In the genomic region with DNA sequence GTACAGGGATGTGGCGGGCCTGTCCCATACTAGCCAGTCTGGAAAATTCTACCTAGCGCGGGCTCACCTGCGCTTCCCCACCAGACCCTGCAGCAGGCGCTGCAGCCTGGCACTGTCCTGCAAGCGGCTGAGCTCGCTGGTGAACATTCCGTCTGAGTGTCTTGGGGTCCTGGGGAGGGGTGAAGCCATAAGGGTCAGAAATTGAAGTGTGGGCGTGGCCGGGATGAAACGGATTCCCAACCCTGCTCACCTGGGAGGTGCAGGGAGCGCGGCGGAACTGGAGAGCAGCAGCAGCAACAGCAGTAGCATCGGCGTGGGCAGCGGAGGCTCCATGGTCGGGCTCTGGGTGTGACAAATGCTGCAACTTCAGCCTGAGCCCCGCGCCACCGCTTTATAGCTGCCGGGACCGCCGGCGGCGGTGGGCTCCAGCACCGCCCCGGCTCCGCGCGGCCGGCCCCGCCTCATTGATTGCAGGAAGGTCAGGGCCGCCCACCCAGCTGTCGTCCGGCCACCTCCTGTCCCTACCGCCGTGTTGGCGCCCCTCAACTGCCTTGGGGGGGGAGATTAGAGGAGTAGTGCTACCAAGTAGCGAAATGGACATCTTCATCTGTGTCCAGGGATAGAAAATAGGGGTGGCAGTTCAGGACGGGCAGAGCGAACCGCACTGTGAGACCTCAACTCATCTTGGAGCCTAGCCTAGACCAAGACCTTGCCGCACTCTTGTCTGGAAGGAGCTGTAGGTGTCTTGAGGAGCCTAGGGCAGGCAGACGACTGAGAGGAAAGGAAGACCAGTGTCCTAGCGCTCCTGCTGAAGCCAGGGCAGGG, we compare ENCODE assay signal across 8 mouse cellular contexts. TPM values are rescaled to one million over a fixed set of nuclear protein-coding genes. Genes with fewer than 3 reads are reported as not detected.
A peak's percentile ranks its signal among the peaks of the same experiment; 100 is the strongest.
DNase-seq lines count a peak whose midpoint lies in the region; ATAC-seq lines count a peak whose summit lies in the region.

A gene (minus strand): TSS at position 368 of the 825 bp plus-strand sequence.

- peak; percentile 39 for DNase-seq in ovary, postnatal 36 days (ENCODE audit: low spot score)
- DNase-seq in ovary, adult 18-20 months (ENCODE audit: low spot score), result no peak
- peak; percentile 63 to 67 for DNase-seq in cerebellum, postnatal 36 days
- DNase-seq in hindbrain, embryonic 10.5 days (ENCODE audit: low spot score), result peak; percentile 66
- no peak for DNase-seq in gastrocnemius, adult 18-20 months (ENCODE audit: low spot score)
- DNase-seq in thymus, postnatal 10 days (ENCODE audit: low spot score in 2 of 2), result no peak

- peak within 1 kb of the TSS; percentile 77 for H3K27ac ChIP-seq in hindbrain, embryonic 10.5 days
- H3K27ac ChIP-seq in liver, embryonic 12.5 days, result no peak within 1 kb of the TSS
- H3K27ac ChIP-seq in neural tube, embryonic 15.5 days (replicated peaks), result no peak within 1 kb of the TSS

- H3K4me2 ChIP-seq in liver, embryonic 12.5 days, result peak within 1 kb of the TSS; percentile 77
- peak within 1 kb of the TSS; percentile 98 for H3K4me2 ChIP-seq in neural tube, embryonic 15.5 days

- peak within 1 kb of the TSS; percentile 54 for H3K9ac ChIP-seq in liver, embryonic 12.5 days
- H3K9ac ChIP-seq in neural tube, embryonic 15.5 days (replicated peaks), result peak within 1 kb of the TSS; percentile 57

- peaks cover 43% of the 10 kb centered on the region for H3K4me1 ChIP-seq in hindbrain, embryonic 10.5 days (replicated peaks)
- H3K4me1 ChIP-seq in liver, embryonic 12.5 days, result peaks cover 15% of the 10 kb centered on the region
- H3K4me1 ChIP-seq in neural tube, embryonic 15.5 days, result peaks cover 12% of the 10 kb centered on the region

- H3K9me3 ChIP-seq in hindbrain, embryonic 10.5 days, result no peaks in the 10 kb centered on the region
- H3K9me3 ChIP-seq in liver, embryonic 12.5 days (replicated peaks), result no peaks in the 10 kb centered on the region
- no peaks in the 10 kb centered on the region for H3K9me3 ChIP-seq in neural tube, embryonic 15.5 days (replicated peaks)

- H3K4me3 ChIP-seq in hindbrain, embryonic 10.5 days, result peak within 1 kb of the TSS; percentile 57
- H3K4me3 ChIP-seq in liver, embryonic 12.5 days, result peak within 1 kb of the TSS; percentile 42
- H3K4me3 ChIP-seq in neural tube, embryonic 15.5 days (replicated peaks), result peak within 1 kb of the TSS; percentile 50

- ATAC-seq in liver, embryonic 12.5 days, result peak; percentile 46
- ATAC-seq in neural tube, embryonic 15.5 days (ENCODE audit: low FRiP score), result peak; percentile 62

- H3K27me3 ChIP-seq in hindbrain, embryonic 10.5 days (ENCODE audit: insufficient read depth, poor library complexity, severe bottlenecking), result peaks cover 47% of the 10 kb centered on the region
- peaks cover 72% of the 10 kb centered on the region for H3K27me3 ChIP-seq in liver, embryonic 12.5 days (replicated peaks)
- H3K27me3 ChIP-seq in neural tube, embryonic 15.5 days (replicated peaks), result peaks cover 12% of the 10 kb centered on the region

- no peaks in the 10 kb centered on the region for H3K36me3 ChIP-seq in hindbrain, embryonic 10.5 days
- H3K36me3 ChIP-seq in liver, embryonic 12.5 days, result no peaks in the 10 kb centered on the region
- no peaks in the 10 kb centered on the region for H3K36me3 ChIP-seq in neural tube, embryonic 15.5 days

- WGBS in hindbrain, embryonic 10.5 days, result 2% methylated on average over 46 of the region's 46 CpGs
- 5% methylated on average over 46 of the region's 46 CpGs for WGBS in liver, embryonic 12.5 days (ENCODE audit: insufficient replicate concordance)
- 2% methylated on average over 46 of the region's 46 CpGs for WGBS in neural tube, embryonic 15.5 days

RNA-seq across cellular contexts. Expression of the gene that starts here (rescaled TPM):
- polyA plus RNA-seq in hindbrain, embryonic 10.5 days (2016; fragmentation: Nextera tagmentation; extraction: Ambion mirVana), result 8.2 and 12.3 TPM in 2 replicates
- polyA plus RNA-seq in liver, embryonic 12.5 days (2016; fragmentation: Nextera tagmentation; extraction: Ambion mirVana), result 0.32 and 0.60 TPM in 2 replicates
- 5.4 and 11.0 TPM in 2 replicates for polyA plus RNA-seq in neural tube, embryonic 15.5 days (2015; fragmentation: Nextera tagmentation; extraction: Ambion mirVana)
- not detected for total RNA-seq in gastrocnemius, adult 18-20 months (2021)

Comparison
In these comparisons a context has a peak if more than half of its experiments do, and no peak if none do; other contexts are left out.
1. DNase-seq: peak in ovary, postnatal 36 days (single experiment), cerebellum, postnatal 36 days (2 of 2) and hindbrain, embryonic 10.5 days (single experiment); none in ovary, adult 18-20 months (single experiment), gastrocnemius, adult 18-20 months (single experiment) and thymus, postnatal 10 days (0 of 2).
2. Peak in ATAC-seq, H3K4me3 ChIP-seq, H3K9ac ChIP-seq and H3K4me2 ChIP-seq in liver, embryonic 12.5 days; RNA of the gene not detected or under 1 TPM.
3. Peak in every context shown above with its lines, with median percentiles within 50 percentile points of each other: H3K4me3 ChIP-seq.